Mouse (Mus musculus) mesoderm, embryonic 11.5 days (tissue): Measurements from ENCODE around the gene B3gnt2.

Source experiments
- DNase-seq: peaks from one replicate; pipeline ENCODE4 v3.0.0-alpha.2; 2012; ENCODE audit warnings: low read depth, low spot score

The B3gnt2 gene

DNA sequence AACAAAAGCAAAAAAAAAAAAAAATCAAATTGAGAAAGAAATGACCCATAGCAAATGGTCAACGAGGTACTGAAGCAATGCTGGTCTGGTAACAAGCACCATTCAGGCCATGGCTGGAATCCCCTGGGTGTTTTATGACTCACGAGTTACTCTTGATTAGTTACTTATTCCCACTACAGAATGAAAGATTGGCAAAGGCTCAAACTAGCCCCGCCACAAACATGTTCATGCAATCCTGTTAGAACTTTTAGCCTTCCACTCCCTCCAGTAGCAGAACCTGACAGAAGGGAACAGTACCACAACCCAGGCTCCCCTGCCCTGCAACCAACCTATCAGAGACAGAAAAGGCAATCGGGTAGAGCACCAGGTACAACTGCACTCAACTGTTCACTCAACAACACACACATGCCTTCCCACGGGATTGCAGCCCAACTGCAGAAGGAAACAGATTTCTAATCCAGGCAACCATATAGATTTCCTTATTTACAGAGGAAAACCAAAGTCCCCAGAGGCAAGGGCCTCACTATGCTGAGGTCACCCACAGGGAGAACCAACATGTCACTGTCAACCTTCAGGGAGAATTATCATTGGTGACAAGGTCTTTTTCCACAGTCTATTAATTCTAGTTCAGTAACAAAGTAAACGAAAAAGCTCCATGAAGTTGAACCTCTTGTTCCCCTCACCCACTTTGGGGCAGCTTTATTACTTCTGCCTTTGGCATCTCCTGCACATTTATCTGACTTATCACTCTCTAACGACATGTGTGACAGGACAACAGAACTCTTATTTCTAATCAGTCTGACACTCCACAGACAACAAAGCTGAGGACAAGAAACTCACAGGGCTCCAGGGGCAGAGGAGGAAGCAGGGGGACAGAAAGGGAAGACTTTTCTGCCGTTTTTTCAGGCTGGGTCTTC is 12.8 kb downstream of the B3gnt2 start:
- no peak for DNase-seq

DNA sequence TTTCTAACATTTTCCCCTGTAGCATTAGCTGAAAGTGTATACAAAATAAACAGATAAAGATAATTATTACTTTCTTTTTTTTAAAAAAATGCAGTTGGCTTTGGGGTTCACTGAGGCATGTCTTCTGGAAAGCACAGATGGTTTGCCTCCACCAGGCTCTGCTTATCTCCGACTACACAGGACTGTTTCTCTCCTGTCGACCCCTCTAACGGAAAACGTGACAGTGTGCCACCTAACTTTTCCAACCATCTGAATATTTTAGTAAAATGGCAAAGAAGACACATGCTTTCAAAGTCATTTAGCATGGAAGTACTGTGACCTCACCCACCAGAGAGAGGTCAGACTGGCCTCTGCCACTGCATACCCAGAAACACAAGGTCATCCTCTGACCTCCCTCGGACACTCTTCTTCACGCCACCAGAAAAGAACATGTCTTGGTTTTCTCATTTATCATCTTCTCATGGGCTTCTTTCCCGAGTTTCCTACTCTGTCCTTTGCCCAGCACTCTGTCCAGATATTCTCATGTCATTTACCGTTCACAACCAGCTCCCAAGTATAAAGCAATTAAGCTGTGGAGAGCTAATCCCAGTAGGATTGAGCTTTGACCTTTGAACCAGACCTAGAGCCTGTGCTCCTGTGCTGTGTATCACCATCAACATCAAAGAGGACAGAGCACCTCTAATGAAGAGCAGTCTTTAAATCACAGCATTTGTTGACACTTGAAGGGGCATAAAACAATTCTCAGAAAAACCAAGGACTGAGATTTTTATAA is 13.6 kb downstream of the B3gnt2 start:
- no peak for DNase-seq

DNA sequence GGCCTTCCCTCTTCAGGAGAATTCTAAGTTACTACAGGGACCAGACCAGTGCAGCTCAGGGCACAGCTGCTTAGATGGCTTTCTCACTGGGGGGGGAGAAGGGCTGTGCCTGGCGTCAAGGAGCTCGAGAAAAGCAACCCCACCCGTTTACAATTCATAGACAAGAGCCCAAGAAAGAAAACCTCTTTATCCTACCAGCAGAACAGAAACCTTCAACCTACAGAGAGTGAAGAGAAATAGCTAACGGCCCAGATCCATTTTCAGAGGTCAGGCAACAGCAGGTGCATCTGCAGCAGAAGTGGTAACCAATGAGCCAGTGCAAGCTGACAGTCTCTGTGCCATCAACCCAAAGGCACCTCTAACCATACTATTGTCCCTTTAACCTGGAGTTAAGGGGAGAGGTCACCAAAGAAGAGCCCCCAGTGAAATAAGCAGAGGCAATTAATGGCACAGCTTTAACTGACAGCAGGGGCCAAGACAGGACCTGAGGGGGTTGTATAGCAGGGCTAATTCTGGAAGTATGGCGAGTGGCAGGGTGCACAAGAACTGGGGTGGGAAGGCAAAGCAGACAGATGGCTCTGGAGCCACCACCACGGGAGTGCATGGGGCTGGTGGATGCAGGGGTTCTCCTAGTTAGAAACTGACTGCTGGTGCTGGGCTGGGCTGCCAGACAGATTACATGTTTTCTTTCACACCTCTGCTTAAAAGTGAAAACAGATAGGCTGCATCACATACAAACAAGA is 14.5 kb downstream of the B3gnt2 start:
- DNase-seq: no peak

DNA sequence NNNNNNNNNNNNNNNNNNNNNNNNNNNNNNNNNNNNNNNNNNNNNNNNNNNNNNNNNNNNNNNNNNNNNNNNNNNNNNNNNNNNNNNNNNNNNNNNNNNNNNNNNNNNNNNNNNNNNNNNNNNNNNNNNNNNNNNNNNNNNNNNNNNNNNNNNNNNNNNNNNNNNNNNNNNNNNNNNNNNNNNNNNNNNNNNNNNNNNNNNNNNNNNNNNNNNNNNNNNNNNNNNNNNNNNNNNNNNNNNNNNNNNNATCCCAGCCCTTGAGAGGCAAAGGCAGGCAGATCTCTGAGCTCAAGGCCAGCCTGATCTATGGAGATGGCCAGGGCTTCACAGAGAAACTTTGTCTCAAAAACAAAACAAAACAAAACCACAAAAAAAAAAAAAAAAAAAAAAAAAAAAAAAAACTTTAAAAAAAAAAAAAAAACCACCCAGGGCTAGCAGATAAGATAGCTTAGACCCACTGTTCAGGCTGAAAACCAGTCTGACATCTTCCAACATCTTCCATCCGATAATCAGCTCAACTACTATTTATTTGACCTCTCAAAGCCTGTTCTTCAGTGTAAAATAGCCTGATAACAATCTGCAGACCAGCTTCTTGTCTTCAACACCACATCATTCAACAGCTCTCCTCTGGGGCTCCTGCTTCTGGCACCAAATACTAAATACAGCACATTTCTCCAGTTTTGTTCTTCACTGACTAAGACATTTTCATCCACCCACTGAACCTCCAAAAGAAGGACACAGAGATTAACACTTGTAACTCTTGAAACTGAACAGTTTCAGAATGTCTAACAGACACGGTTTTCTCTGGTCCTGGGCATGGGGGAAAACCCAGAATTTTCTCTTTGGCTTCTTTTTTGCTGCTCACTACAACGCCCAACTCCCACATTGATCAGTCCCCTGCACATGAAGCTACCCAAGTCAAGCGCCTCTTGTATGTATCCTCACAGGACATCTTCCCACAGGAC is 15.7 kb downstream of the B3gnt2 start:
- no peak for DNase-seq

DNA sequence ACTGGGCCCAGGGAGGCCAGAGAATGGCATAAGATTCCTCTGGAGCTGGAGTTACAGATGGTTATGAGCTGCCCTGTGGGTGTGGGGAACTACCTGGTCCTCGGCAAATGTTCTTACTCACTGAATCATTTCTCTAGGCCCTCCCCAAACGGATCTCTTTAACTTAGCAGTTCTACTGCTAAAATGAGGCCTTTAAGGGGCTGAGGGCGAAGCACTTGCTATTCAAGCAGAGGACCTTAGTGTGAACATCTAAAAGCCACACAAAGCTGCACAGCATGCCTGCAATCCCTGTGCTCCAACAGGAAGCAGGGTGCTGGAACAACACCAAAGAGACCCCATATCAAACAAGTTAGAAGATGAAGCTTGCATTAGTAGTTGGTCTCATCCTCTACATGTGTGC is 21.3 kb downstream of the B3gnt2 start:
- no peak for DNase-seq

DNA sequence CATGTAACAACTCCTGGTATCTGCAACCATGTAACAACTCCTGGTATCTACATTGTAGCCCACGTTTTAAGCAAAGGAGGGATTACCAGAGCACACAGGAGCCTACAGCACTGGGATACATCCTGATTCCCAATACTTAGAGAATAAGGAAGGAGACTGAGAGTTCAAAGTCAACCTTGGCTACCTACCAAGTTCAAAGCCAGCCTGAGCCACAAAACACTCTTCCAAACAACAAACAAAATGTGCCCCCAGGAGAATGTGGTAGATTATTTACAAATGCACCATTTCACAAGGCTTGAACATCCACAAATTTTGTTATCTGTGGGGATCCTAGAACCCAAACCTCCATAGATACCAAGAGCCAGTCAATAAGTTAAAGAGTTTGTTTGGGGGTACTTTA is 22.4 kb downstream of the B3gnt2 start:
- no peak for DNase-seq

DNA sequence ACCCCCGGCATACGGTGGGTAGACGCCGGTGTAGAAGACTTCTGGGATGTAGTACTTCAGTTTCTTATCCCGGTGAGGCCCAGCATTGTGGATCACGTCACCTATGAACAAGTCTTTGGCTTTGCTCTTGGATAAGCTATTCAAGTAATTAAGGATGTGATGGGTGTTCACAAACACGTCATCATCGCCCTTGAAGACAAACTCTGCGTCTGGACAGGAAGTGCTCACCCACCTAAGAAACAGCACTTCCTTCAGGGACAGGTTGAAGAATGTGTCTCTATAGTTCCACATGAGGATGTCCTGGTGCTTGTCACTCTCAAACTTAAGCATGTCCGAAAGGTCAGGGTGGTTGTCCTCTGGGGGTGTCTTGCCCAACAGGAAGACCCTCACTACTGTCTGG is 24.5 kb downstream of the B3gnt2 start:
- DNase-seq: no peak

DNA sequence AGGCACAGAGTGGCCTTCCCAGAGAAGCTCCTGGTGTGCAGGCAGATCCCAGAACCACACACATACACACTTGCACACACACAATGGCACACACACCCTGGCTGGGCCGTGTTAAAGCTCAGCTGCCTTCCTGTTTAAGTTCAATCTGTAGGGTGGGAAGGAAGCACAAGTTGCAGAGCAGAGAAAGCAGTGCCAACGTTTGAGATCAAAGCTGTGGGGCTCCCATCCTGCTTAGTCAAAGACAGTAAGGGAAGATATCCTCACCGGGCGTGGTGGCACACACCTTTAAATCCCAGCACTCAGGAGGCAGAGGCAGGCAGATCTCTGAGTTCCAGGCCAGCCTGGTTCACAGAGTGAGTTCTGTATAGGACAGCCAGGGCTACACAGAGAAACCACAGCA is 28.2 kb downstream of the B3gnt2 start:
- DNase-seq: no peak

DNA sequence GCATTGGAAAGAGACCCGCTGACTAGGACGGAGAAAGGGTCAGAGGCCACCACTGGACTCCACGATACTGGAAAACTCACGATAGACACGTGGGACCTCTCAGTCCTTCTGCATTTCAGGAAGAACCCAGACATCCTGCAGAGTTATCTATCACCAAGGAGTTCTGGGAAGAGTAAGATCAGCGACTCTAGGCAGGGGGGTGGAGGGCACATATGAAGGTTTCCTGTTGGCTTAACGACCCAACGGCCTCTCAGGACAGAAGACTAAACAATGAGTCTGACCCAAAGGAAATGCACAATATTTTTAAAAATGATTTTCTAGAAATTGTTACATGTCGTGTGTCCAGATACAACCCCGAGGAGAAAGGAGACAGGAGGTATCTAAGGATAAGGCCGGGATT is 28.8 kb downstream of the B3gnt2 start:
- DNase-seq: no peak

DNA sequence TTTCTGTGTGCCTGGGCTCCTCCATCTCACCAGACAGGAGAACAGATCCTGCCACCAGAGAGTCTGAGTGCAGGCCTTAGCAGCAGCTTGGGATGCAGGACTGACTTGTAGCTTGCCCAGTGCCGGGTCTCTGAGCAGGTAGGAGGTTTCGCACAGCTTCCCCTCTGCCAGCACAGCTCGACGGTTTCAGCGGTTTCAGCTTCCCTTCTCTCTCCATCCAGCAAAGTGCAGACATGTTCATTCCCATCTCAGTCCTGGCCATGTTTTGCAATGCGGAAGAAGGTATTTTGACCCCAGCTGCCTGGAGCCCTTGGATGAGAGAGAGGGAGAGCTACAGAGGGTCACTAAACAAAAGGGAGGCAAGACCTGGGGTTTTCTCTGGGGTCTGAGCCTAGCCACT is 30.1 kb downstream of the B3gnt2 start:
- DNase-seq: no peak

DNA sequence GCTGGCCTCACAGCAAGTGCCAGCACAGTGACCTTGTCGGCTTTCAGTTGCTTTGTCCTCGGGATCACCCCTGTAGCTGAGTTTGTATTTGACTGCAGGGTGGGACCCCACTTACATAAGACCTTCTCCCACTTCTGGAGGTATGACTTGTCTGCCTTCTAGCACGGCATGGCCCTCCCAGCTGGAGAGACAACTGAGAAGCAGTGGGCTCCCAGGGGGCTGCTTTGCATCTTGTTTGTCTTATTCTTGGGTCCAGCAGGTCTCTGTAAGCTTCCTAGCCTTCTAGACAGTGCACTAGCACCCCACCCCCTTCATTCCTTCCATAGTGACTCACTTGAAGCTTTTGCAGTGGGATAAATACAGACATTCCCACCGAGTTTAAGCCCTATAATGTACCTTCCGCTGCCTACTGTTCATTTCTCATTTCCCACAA is 30.6 kb downstream of the B3gnt2 start:
- DNase-seq: no peak

DNA sequence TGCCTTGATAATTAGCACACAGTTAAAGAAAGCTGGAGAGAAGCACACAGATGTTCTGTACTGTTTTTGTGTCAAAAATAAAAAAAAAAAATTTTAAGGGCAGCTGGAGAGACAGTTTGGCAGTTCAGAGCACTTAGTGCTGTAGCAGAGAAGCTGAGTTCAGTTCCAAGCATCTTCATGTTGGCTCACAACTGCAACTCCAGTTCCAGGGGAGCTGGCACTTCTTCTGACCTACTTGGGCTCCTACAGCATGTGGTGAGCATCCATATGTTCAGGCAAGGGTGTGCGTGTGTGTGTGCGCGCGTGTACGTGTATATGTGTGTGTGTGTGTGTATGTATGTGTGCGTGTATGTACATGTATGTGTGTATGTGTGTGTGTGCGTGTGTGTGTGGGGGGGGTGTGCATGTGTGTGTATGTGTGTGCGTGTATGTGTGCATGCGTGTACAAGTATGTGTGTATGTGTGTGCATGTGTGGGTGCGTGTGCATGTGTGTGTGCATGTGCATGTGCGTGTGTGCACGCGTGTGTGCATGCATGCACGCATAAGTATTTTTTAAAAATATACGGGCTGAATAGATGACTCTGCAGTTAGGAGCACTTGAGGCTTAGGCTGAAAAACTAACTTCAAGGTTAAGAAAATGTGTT is 31.7 kb downstream of the B3gnt2 start:
- DNase-seq: no peak

DNA sequence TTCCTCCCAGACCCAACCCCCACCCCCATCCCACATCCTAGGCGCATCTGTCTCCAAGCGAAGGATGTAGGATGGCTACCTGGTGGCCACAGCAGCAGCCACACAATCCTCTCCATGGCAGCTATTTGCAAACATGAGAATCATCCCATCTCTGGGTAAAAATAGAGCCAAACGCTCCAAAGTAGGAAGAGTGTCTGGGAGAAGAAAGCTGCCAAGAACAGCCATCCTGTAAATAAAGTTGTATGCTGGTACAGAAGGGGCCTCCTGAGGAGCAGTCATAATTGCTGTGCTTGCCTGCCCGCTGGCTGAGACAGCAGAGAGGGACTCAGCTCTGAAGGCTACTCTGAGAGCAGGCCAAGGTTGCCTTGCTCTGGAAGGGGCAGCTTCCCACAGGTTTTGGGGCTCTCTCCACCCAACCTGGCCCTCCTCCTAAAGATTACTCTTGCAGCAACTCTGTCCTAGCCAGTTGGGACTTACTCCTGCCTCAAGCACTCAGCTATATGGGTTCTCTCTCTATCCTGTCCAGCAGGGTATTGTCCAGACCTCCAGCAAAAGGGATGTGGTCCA is 33.2 kb downstream of the B3gnt2 start:
- no peak for DNase-seq

DNA sequence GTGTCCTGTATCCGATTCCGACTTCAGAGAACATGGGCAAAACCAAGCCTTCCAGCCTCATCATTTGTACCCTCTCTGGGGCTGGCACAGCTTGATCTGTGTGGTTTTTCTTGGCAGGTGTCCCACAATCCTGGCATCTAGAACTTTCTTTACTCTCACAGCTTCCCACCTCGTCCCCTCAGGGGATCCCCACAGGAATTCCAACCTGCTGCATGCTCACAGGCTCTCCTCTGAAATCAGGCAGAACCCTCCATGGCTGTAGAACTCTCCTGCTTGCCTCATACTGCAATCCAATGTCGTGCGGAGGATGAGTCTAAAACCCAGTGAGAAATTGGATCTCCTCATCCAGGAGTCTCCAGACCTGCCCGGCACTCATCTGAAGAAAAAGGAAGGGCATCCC is 34.1 kb downstream of the B3gnt2 start:
- DNase-seq: no peak

DNA sequence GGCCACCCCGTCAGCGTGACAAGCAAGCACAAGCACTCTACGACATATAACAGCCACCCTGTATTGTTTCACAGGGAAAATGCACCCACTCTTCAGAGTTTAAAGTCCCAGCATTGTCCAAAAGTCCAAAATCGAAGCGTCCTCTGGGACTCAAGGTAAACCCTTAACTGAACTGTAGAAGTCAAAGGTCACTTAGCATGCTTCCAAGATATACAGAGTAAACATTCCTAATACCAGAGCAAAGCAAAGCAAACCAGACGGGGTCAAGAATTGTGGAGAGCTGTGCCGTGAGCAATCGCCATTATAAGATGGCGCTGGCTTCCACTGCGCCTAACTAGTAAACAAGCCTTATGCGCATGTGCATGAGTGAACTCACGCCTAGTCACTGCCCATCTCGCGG is 34.7 kb downstream of the B3gnt2 start:
- no peak for DNase-seq

DNA sequence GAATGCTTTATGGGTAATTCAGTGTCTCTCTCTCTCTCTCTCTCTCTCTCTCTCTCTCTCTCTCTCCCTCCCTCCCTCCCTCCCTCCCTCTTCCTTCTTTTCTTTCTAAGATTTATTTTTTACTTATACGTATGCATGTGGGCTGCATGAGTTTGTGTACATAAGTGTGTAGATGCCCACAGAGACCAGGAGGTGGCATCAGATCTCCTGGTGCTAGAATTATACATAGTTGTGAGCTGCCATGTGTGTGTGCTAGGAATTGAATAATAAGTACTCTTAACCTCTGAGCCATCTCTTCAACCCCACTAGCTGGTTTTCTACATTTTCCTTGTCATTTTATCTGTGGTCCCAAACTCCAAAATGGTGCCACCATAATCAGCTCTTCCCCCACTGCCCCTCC is 35.2 kb downstream of the B3gnt2 start:
- DNase-seq: no peak

DNA sequence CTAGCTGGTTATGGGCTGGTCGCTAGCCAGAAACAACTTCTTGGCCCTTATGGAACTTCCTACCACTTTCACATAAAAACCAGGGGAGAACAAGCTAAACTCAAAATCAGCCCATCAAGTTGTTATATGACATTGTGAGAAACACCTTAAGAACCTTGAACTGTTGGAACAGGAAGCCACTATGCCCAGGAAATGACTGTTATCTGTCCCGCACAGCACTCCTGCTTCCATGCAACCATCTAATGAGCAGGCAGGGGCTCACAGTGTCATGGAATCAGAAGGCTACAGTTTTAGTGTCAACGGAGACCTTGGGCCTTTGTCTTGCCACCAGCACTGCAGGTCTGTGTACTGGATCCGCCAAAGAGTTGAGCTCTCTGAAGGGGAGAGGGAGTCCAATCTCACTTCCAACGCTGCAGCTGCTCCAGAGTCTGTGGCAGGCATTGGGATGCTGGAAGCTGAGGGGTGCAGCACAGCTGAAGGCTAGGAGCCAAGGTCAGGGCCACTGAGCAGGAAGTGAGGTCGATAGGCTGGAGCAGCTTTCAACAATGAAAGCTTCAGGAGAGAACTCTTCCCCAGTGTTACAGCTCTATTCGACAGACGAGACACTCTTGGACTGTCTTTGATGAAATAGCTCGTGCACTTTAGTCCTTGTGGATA is 36.6 kb downstream of the B3gnt2 start:
- no peak for DNase-seq

DNA sequence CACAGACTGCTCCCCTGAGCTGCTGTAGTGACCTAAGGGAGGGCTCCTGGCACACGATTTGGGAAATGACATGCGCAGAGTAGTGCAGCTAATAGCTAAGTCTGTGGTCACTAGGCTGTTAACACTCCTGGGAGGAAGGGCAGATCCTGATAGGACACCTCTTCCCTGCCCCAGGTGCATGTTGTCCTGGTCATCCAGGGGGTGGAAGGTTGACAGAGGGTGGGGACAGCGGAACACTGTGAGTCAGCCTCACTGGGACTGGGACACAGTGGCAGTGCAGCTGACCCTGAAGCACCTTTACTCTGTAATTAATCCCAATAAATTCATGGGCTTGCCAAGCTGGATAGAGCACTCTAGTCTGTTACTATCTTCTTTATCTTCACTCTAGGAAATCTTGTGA is 39.5 kb downstream of the B3gnt2 start:
- no peak for DNase-seq

DNA sequence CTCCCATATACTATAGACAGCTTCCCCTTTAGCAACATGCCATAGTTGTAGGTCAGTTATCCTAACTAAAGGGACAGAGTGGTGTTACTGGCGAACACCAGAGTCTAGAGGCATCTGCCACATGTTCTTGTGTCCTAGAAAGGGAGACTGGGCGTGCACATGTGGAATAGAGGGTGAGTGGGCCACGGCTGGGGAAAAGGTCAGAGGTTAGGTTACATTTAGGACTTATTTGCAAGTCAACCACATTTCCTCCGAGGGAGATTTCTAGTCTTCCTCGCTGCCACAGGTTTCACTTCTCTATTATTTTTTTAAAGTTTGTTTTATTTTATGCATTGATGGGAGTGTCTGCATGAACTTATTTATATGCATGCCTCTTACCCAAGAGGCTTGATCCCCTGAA is 42.4 kb downstream of the B3gnt2 start:
- no peak for DNase-seq

DNA sequence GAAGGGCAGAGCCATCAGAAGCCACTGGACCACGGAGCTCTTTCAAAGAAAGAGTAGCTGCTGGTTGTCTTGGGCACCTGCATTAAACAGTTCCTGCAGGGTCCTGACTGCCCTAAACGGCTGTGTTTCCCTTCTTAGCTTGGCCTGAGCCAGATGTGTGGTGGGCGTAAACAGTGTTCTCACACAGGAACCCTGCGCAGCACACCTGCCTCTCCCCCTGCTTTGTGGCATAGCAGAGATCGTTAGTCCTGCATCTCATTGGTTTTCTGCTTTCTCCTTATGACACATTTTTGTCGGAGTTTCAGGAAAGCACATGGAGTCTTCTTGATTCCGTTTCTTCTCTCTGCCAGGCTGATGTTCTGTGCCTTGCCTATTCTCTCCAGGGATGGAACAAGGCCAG is 44.9 kb downstream of the B3gnt2 start:
- DNase-seq: no peak
